Mouse (Mus musculus): ENCODE measurements around the gene Nat8f5.

GRCm38 (mm10) chr6:85825886-85826285 is 5.1 kb upstream of the Nat8f5 start:
- no peak for TF ChIP-seq CTCF (IDR thresholded peaks at IDR 0.05; ENCODE audit: low read depth, low read length)
- no peak for TF ChIP-seq POLR2A (IDR thresholded peaks at IDR 0.05; ENCODE audit: borderline replicate concordance, low read depth, low read length)
